Mouse (Mus musculus) thymus, adult 2 months (tissue): ENCODE results near the gene Gamt.

ENCODE experiments used
- CTCF ChIP-seq: fragments of 200-500 bp; IDR thresholded peaks from 2 replicates; pipeline ENCODE4 v1.5.1; 2012; ENCODE audit warnings: mild to moderate bottlenecking, control low read depth, low read length, moderate library complexity, borderline replicate concordance; ENCODE audit not compliant: control insufficient read depth, poor library complexity, insufficient read depth; ENCODE audit errors: extremely low read depth
- POLR2A ChIP-seq: fragments of 200-500 bp; IDR thresholded peaks from 2 replicates; pipeline ENCODE4 v1.6.1; 2012; ENCODE audit warnings: mild to moderate bottlenecking, low read length, control low read depth, moderate library complexity; ENCODE audit not compliant: control insufficient read depth, poor library complexity, insufficient read depth; ENCODE audit errors: extremely low read depth

GRCm38 (mm10) chr10:80297526-80298133 is 36.8 kb upstream of the Gamt start:
- TF ChIP-seq CTCF: no peak
- TF ChIP-seq POLR2A: no peak
